Comparison of ENCODE assay signal across 16 mouse cellular contexts in genomic region chr6:47375705-47376104, GRCm38 (mm10).
"Had no signal": no experiment of that assay in that cellular context is flagged by ENCODE, and none has a peak within 500 bp of the region (broad histone marks: within the 10 kb centered on the region; RNA-seq: fewer than 3 reads in every experiment).

No protein-coding gene starts in this region.

- H3K9me3 ChIP-seq: limb, embryonic 12.5 days; liver, embryonic 15.5 days; midbrain, embryonic 12.5 days; neural tube, embryonic 13.5 days had no signal

- H3K4me1 ChIP-seq: limb, embryonic 12.5 days; liver, embryonic 15.5 days; midbrain, embryonic 12.5 days; neural tube, embryonic 13.5 days had no signal

- H3K27me3 ChIP-seq: limb, embryonic 12.5 days; liver, embryonic 15.5 days; midbrain, embryonic 12.5 days; neural tube, embryonic 13.5 days had no signal

- ATAC-seq: midbrain, embryonic 16.5 days had no signal

- H3K4me3 ChIP-seq: limb, embryonic 12.5 days; liver, embryonic 15.5 days; midbrain, embryonic 12.5 days; neural tube, embryonic 13.5 days had no signal

- H3K36me3 ChIP-seq: limb, embryonic 12.5 days; liver, embryonic 15.5 days; midbrain, embryonic 12.5 days; neural tube, embryonic 13.5 days had no signal

- DNase-seq: kidney, adult 8-10 months; kidney, postnatal 36 days; layer of hippocampus, adult 9-11 months; layer of hippocampus, postnatal 36 days; lung, adult 2 months; lung, postnatal 14 days; retina, postnatal 1 day; thymus, adult 18-20 months; thymus, postnatal 14 days had no signal

- H3K4me2 ChIP-seq: limb, embryonic 12.5 days; liver, embryonic 15.5 days; midbrain, embryonic 12.5 days; neural tube, embryonic 13.5 days had no signal

- H3K9ac ChIP-seq: limb, embryonic 12.5 days; liver, embryonic 15.5 days; midbrain, embryonic 12.5 days; neural tube, embryonic 13.5 days had no signal

- H3K27ac ChIP-seq: kidney, postnatal 0 days; limb, embryonic 12.5 days; liver, embryonic 15.5 days; macrophage; midbrain, embryonic 12.5 days; neural tube, embryonic 13.5 days had no signal
